Mouse (Mus musculus): Measurements from ENCODE around the gene Ttc16. TPM values are rescaled to one million over a fixed set of nuclear protein-coding genes. Genes with fewer than 3 reads are reported as not detected.

The Ttc16 gene
- polyA plus RNA-seq, 1 experiment: 2.3 TPM

DNA sequence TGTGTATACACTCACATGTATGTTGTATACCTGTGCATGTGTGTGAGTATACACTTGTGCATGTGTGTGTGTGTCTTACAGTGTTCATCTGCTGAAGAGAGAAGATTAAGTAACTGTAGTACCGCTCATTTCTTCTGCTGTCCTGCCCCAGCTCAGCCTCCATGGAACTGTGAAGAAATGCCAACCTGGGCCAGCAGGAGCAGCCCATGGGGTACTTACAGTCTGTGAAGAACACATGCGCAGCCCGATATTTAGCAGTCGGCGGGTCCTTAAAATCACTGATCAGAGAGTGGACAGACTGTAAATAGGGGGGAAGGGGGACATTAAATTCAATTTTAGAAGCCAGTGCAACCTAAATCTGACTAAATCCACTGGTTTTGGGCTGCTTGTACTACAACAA, 42.8 kb upstream of the Ttc16 start:
- WGBS: over 99% methylated on average over 5 of the region's 5 CpGs
- no peak for TF ChIP-seq POLR2A (IDR thresholded peaks at IDR 0.05; ENCODE audit: low read depth, low read length)
- no peak for TF ChIP-seq CTCF (IDR thresholded peaks at IDR 0.05; ENCODE audit: extremely low read depth, insufficient read length, insufficient replicate concordance, low read depth, low read length)

GRCm38 (mm10) chr2:32817589-32817988, 42.2 kb upstream of the Ttc16 start:
- no peak overlapping the region for H3K4me3 ChIP-seq (ENCODE audit: low read depth, low read length)
- no peaks in the 10 kb centered on the region for H3K27me3 ChIP-seq (ENCODE audit: control insufficient read depth, insufficient read depth, low read length)
- H3K27ac ChIP-seq (ENCODE audit: insufficient read depth, low read depth, low read length): no peak overlapping the region
- no peaks in the 10 kb centered on the region for H3K4me1 ChIP-seq (ENCODE audit: control insufficient read depth, insufficient read depth, insufficient read length, low read length)
- H3K36me3 ChIP-seq (ENCODE audit: control insufficient read depth, insufficient read depth, low read length): no peaks in the 10 kb centered on the region
- TF ChIP-seq CTCF (IDR thresholded peaks at IDR 0.05; ENCODE audit: extremely low read depth, insufficient read length, insufficient replicate concordance, low read depth, low read length) (no peak), POLR2A (IDR thresholded peaks at IDR 0.05; ENCODE audit: low read depth, low read length) (no peak)
- WGBS: 82% methylated on average over 7 of the region's 7 CpGs

More for the DNA sequence above, 42.8 kb upstream of the Ttc16 start:
- Histone ChIP-seq H3K36me3 (ENCODE audit: control insufficient read depth, insufficient read depth, low read length) (no peaks in the 10 kb centered on the region), H3K27ac (ENCODE audit: insufficient read depth, low read depth, low read length) (no peak overlapping the region), H3K4me3 (ENCODE audit: low read depth, low read length) (no peak overlapping the region), H3K27me3 (ENCODE audit: control insufficient read depth, insufficient read depth, low read length) (no peaks in the 10 kb centered on the region), H3K4me1 (ENCODE audit: control insufficient read depth, insufficient read depth, insufficient read length, low read length) (no peaks in the 10 kb centered on the region)

DNA sequence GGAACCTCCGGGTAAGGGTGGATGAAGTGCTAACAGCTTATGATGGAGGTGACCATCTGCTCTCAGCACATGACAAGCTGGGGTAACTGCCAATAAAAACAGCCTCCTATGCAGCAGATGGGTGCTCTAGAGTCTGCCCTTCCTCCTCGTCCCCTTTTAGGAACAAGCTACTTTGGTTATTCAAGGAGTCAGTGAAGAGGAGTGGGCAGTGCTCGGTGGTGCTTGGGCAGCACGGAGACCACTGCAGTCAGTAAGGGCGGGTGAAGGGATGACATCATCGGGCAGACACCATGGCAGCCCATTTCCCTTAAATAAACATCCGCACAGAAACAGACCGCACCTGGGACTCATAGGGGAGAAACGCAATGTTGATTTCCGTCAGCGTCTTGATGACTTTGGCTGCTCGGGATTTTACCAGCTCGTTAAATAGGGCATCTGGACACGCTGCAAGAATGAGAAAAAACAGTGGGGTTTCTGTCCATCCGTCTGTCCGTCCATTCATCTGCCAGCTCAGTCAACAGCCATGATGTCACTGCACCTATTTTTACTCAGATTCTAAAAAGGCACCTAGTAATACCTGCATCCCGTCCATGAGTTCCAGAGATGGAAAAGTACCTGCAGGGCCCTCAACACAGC, 41.6 kb upstream of the Ttc16 start:
- Histone ChIP-seq H3K27ac (ENCODE audit: insufficient read depth, low read depth, low read length) (no peak overlapping the region), H3K4me3 (ENCODE audit: low read depth, low read length) (no peak overlapping the region), H3K36me3 (ENCODE audit: control insufficient read depth, insufficient read depth, low read length) (no peaks in the 10 kb centered on the region), H3K27me3 (ENCODE audit: control insufficient read depth, insufficient read depth, low read length) (no peaks in the 10 kb centered on the region), H3K4me1 (ENCODE audit: control insufficient read depth, insufficient read depth, insufficient read length, low read length) (no peaks in the 10 kb centered on the region)
- TF ChIP-seq CTCF (IDR thresholded peaks at IDR 0.05; ENCODE audit: extremely low read depth, insufficient read length, insufficient replicate concordance, low read depth, low read length) (no peak), POLR2A (IDR thresholded peaks at IDR 0.05; ENCODE audit: low read depth, low read length) (no peak)
- WGBS: 52% methylated on average over 17 of the region's 17 CpGs

- no peak overlapping the region for H3K27ac ChIP-seq (ENCODE audit: insufficient read depth, low read depth, low read length)
- 97% methylated on average over 2 of the region's 2 CpGs for WGBS
- H3K27me3 ChIP-seq (ENCODE audit: control insufficient read depth, insufficient read depth, low read length): no peaks in the 10 kb centered on the region
- no peaks in the 10 kb centered on the region for H3K36me3 ChIP-seq (ENCODE audit: control insufficient read depth, insufficient read depth, low read length)
- H3K4me3 ChIP-seq (ENCODE audit: low read depth, low read length): no peak overlapping the region
- H3K4me1 ChIP-seq (ENCODE audit: control insufficient read depth, insufficient read depth, insufficient read length, low read length): no peaks in the 10 kb centered on the region
- TF ChIP-seq CTCF (IDR thresholded peaks at IDR 0.05; ENCODE audit: extremely low read depth, insufficient read length, insufficient replicate concordance, low read depth, low read length) (no peak), POLR2A (IDR thresholded peaks at IDR 0.05; ENCODE audit: low read depth, low read length) (no peak)
Measured at GRCm38 (mm10) chr2:32816497-32816896, 41.1 kb upstream of the Ttc16 start.

DNA sequence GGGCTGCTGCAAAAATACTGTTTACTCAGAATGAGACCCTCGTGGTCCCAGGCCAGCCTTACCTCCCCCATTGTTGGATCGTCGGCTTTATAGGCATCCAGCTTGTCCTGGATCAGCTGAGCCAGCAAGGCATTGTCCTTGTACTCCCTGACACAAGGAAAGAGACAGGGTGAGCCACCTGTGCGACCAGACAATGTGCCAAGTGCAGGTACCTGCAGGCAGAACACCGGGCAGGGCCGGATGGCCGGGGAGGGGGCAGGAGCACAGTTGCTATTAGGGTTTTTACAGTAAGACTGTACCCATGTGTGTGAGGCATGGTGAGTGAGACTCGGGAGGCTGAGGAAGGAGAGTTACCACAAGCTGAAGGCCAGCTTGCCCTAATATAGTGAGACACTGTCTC, 36.5 kb upstream of the Ttc16 start:
- Histone ChIP-seq H3K36me3 (ENCODE audit: control insufficient read depth, insufficient read depth, low read length) (no peaks in the 10 kb centered on the region), H3K4me1 (ENCODE audit: control insufficient read depth, insufficient read depth, insufficient read length, low read length) (peaks cover 8% of the 10 kb centered on the region), H3K27ac (ENCODE audit: insufficient read depth, low read depth, low read length) (no peak overlapping the region), H3K4me3 (ENCODE audit: low read depth, low read length) (no peak overlapping the region), H3K27me3 (ENCODE audit: control insufficient read depth, insufficient read depth, low read length) (no peaks in the 10 kb centered on the region)
- no peak for TF ChIP-seq POLR2A (IDR thresholded peaks at IDR 0.05; ENCODE audit: low read depth, low read length)
- WGBS: 81% methylated on average over 8 of the region's 8 CpGs

GRCm38 (mm10) chr2:32808816-32809566, 33.6 kb upstream of the Ttc16 start:
- WGBS: 43% methylated on average over 14 of the region's 14 CpGs
- no peak overlapping the region for H3K27ac ChIP-seq (ENCODE audit: insufficient read depth, low read depth, low read length)
- H3K4me1 ChIP-seq (ENCODE audit: control insufficient read depth, insufficient read depth, insufficient read length, low read length): peaks cover 8% of the 10 kb centered on the region
- H3K27me3 ChIP-seq (ENCODE audit: control insufficient read depth, insufficient read depth, low read length): no peaks in the 10 kb centered on the region
- H3K36me3 ChIP-seq (ENCODE audit: control insufficient read depth, insufficient read depth, low read length): no peaks in the 10 kb centered on the region
- H3K4me3 ChIP-seq (ENCODE audit: low read depth, low read length): no peak overlapping the region
- TF ChIP-seq POLR2A (IDR thresholded peaks at IDR 0.05; ENCODE audit: low read depth, low read length) (no peak), CTCF (IDR thresholded peaks at IDR 0.05; ENCODE audit: extremely low read depth, insufficient read length, insufficient replicate concordance, low read depth, low read length) (no peak)

GRCm38 (mm10) chr2:32798251-32798962, 23.0 kb upstream of the Ttc16 start:
- Histone ChIP-seq H3K36me3 (ENCODE audit: control insufficient read depth, insufficient read depth, low read length) (no peaks in the 10 kb centered on the region), H3K27ac (ENCODE audit: insufficient read depth, low read depth, low read length) (no peak overlapping the region), H3K4me3 (ENCODE audit: low read depth, low read length) (no peak overlapping the region), H3K4me1 (ENCODE audit: control insufficient read depth, insufficient read depth, insufficient read length, low read length) (peaks cover 2% of the 10 kb centered on the region; the same call in 1 of the 2 replicates), H3K27me3 (ENCODE audit: control insufficient read depth, insufficient read depth, low read length) (no peaks in the 10 kb centered on the region)
- TF ChIP-seq POLR2A (IDR thresholded peaks at IDR 0.05; ENCODE audit: low read depth, low read length) (no peak), CTCF (IDR thresholded peaks at IDR 0.05; ENCODE audit: extremely low read depth, insufficient read length, insufficient replicate concordance, low read depth, low read length) (no peak)
- 70% methylated on average over 10 of the region's 10 CpGs for WGBS
